Mouse (Mus musculus): ENCODE data around the gene Cacna2d2. TPM values are rescaled to one million over a fixed set of nuclear protein-coding genes. Genes with fewer than 3 reads are reported as not detected.

Cacna2d2 gene
- total RNA-seq, 2 experiments from 2014 or later = 0.37 to 1.5 TPM

DNA sequence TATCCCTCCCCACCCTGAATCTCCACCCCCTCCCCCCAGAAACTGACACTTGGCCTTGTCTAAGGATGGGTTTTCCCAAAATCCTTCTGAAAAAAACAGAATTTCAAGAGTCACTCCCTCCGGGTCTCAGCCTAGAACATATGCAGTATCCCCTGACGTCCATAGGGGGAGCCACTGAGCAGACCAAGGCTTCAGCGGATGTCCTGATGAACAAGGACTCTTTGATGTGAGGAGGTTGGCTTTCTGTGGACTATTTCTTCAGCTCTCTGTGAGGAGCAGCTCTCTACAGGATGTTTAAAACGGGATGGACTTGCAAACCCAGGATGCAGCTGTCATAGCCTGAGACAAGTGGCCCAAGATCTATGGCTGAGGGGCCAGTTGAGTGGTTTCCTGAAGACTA is 53.1 kb downstream of the Cacna2d2 start:
- peak; percentile 63; the same call in 1 of the 2 replicates for ATAC-seq (replicated peaks; ENCODE audit: poor library complexity)

DNA sequence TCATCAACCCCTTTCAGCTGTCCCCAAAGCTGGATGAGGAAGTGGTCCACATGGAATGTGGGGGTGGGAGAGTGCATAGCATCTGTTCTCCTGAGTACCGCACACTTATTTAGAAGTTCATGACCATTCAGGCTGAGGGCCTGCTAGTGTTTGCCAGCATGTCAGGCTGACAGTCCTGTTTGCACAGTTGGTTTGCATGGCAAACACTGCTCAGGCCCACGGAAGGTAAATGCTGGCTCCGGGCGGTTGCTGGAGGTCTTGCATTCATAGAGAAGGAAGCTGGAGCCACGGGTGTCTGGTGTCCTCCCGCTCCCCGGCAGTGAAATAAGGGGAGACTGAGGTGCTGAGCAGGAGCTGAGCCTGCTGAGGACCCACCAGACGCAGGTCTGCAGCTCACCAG is 53.7 kb downstream of the Cacna2d2 start:
- ATAC-seq (replicated peaks; ENCODE audit: poor library complexity) = no peak

DNA sequence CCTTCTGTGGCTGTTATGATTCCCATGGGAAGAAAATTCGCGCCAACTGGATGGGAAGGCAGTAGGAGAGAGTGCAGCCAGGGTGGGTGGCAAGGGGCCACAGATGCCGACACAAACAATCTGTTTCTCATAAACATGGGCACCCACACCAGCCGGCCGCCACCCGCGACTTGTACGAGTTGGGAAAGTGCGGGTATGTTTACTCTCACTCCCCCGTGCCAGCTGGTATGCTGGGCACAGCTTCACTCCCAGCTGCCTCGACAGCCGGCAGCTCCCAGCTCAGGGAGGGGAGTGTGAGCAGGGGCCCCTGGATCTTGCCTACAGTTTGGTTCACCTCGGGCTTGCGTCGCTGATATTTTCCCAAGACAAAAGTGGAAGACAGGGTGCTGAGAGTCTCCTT is 57.3 kb downstream of the Cacna2d2 start:
- no peak for ATAC-seq (replicated peaks; ENCODE audit: poor library complexity)

DNA sequence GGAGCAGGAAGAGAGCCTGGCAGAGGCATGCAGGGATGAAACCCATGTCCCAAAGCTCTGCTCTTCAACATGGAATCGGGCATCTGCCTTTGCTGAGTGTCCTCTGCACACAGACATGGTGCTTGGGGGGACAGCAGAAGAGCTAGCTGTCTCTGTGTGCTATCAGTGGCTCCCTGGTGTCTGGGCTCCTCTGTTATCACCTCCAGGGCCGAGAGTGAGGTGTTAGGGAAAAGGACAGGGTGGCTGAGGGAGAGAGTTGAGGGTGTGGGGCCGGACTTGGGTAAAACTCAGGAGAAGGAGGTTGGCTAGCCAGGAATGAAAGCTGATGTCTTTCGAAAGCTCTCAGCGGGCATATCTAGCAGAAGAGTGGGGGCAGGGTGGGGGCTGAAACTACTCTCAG is 63.5 kb downstream of the Cacna2d2 start:
- ATAC-seq (replicated peaks; ENCODE audit: poor library complexity) = no peak

DNA sequence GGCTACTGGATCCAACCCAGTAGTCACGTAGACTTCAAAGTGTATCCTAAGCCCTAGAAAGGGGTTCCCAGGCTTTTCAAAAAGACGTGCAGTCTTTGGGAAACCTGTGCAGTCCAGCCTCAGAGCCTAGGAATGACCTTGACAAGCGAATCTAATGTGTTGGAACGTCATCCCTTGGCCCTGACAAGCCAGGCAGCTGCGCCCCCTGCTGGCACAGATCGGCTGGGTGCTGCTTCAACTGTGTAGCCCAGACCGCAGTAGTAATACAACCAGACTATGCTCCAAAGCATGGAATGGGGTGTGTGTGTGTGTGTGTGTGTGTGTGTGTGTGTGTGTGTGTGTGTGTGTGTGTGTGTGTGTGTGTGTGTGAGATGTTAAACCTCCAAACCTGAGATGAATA is 64.1 kb downstream of the Cacna2d2 start:
- peak; percentile 89 for ATAC-seq (replicated peaks; ENCODE audit: poor library complexity)

DNA sequence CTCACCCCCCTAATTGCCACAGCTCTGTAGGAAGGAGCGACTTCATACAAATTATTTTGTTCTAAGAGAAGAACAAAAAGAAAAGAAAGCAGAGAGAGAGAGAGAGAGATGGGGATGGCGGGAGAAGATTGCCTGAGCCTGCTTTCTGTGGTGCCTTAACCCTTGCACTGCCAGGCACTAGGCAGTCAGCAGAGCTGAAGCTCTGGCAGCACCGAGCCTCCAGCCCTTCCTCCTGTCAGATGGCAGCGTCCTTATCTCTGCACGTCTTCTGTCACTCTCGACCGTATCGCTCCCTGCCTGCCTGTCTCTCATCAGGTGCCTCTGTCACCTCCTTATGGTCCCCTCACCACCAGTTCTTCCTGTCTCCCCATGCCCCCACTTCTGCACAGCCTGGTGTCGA is 64.7 kb downstream of the Cacna2d2 start:
- ATAC-seq (replicated peaks; ENCODE audit: poor library complexity) = peak; percentile 42; the same call in 1 of the 2 replicates

DNA sequence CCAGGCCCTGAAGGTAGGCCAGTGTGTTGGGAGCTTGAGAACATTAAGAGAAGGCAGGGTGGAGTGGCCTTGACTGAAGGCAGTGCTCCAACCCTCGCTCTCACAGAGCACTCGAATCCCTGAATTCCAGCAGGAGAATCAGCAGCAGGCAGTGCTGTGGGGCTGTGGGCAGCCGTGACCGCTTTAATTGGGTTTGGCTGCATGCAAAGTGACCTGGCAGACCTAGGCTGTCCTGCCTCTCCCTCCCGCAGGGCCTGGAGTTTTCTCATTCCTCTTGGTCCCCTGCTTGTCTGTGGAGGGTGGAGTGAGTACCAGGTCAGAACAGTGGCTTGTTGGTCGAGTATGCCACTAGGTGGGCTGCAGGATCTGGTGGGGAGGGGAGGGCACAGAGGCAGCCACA is 66.2 kb downstream of the Cacna2d2 start:
- no peak for ATAC-seq (replicated peaks; ENCODE audit: poor library complexity)

DNA sequence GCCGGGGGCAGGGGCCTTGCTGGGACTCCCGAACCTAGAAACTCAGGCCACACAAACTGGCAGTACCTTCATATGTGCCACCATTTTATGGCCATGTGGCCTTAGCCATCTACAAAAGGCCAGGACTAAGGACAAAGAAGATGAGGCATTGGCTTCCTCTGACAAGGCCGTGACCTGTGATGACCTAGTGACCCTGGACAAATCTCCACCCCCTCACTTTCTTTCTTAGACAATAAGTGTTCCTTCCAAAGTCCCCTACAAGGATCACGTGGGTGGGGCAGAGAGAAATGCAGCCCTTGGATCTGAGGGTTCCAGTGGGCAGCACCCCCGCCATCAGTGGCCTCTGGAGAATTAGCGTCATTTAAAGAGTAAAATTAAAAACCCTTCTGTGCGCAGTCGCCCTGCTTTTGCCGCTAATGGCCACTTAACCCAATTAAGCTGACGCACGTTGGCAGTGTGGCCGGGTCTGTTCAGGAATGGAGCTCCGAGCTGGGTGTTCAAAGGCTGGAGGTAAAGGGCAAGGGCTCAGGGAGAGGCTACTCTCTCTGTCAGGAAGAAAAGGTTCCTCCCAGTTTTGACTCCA is 69.9 kb downstream of the Cacna2d2 start:
- no peak for ATAC-seq (replicated peaks; ENCODE audit: poor library complexity)

DNA sequence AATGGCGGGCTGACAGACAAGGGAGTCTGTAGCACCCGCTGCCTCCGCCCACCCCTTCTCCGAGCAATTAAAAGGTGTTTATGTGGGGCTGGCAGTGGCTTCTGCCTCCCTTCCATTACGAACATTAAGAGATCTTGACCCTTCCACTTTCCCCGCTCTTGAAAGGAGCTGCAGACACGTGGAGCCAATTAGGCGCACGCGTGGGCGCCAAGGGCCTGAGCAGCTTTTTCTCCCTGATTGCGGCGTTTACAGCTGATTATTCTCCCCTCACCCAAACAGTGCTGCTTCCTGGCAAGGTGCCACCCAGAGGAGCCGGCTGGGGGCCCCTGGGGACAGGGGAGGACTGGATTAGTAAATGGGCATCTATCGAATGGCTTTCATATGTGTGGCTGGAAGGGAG is 71.0 kb downstream of the Cacna2d2 start:
- no peak for ATAC-seq (replicated peaks; ENCODE audit: poor library complexity)

DNA sequence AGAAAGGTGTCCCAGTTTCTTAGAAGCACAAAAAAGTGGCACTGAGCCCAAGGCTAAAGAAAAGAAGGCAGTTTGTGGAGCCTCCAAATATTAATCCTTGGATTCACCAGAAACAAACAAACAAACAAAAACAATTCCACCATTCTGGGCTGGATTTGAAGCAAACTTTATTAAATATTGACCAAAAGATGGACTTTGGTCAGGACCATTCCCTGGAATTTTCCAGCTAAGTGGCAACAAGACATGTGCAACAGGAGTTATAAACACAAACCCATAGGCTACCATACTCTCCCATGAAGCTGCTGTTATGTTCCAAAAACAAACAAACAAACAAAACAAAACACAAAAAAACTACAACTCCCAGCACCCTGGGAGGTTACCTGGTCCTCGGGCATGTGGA is 74.6 kb downstream of the Cacna2d2 start:
- ATAC-seq (replicated peaks; ENCODE audit: poor library complexity) = no peak

DNA sequence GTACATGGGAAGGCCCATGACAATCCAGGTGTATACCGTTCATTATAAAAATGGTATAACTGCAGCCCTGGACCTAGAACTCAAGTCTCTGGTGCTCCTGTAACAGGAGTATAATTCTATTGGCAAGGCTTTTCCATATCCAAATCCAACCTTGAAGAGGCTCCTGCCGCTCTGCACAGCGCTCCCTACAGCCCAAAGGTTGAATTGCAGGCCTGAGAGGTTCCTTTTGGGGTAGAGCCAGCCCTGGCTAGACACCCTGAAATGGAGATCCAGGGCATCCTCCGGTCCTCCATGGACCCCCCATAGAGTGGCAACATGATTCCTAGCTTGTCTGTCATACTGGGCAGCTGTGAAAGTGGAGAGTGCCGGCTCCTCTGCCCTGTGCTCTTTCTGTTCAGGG is 79.6 kb downstream of the Cacna2d2 start:
- ATAC-seq (replicated peaks; ENCODE audit: poor library complexity) = no peak

DNA sequence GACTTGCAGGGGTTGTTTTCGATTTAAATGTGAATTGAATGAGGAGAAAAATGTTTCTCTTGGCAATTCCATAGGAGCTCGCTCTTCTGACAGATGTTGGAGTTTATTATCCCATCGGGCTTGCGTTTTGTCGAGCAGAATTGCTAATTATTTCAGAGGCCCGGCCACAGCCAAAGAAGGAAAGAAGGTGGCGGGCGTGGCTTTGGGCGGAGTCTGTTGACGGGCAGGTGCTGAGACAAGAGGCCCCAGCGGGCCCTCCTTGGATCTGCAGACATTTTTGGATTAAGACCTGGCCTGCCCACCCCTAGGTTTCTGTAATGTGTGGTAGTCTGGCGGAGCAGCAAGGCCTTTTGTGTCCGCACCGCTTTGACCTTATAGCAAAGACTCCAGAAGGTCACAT is 80.2 kb downstream of the Cacna2d2 start:
- no peak for ATAC-seq (replicated peaks; ENCODE audit: poor library complexity)

DNA sequence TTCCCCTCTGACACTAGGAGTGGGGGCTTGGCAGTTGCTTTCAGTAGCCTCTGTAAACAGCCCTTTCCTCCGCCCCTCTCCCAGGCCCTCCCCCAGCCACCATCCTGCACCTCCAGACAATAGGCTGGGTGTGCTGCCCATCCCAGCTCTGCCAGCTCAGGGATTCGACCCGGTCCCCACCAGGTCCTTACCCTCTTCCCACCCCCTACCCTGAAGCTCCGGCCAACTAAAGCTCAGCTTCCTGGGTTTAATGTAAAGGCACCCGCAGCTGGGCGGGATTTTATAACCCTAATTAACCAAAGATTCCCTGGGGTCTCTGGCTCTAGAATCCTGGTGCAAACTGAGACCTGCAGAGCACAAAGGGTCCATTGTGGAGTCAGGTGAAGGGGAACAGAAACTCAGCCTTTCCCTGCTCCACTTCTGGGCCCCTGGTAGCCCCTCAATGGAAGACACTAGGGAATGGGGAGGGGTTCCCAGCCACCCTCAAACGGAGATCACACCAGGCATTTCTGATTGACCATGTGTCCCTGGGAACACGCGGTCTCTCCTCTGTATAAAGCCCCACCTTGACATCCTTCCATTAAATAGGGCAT is 81.2 kb downstream of the Cacna2d2 start:
- no peak for ATAC-seq (replicated peaks; ENCODE audit: poor library complexity)

DNA sequence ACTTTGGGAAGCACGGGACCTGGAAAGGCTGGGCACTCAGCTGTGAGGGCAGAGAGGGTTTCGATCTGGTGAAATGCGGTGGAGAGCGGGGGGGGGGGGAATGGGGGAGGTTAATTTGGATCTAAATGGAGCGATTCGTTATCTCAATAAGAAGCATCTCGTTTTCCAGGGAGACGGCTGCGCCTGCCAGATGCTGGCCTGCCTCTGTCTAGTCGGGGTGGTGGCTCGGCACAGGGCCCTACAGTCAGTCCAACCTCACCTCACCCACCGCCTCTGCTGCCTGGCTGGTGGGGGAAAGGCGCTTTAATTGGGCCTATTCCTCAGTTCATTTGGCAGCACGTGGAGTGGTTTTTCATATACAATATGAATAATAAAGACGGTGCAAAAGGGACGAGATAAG is 81.9 kb downstream of the Cacna2d2 start:
- ATAC-seq (replicated peaks; ENCODE audit: poor library complexity) = no peak

DNA sequence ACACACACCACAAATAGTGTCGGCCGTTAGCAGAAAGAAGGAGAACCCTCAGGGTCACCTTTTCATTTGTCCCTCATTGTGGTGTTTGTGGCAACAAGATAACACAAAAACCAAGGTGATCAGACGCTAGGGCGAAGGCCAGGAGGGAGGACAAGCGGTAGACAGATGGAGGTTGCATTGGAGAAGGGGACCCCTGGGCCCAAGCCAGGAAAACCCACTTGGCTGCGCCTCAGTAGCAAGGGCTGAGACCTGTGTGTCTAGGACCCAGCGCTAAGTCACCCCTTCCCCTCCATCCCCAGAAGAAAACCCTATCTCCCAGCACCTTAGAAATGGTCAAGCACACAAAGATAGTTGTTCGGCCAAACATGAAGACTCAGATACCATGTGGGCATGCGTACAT is 82.6 kb downstream of the Cacna2d2 start:
- ATAC-seq (replicated peaks; ENCODE audit: poor library complexity) = no peak

DNA sequence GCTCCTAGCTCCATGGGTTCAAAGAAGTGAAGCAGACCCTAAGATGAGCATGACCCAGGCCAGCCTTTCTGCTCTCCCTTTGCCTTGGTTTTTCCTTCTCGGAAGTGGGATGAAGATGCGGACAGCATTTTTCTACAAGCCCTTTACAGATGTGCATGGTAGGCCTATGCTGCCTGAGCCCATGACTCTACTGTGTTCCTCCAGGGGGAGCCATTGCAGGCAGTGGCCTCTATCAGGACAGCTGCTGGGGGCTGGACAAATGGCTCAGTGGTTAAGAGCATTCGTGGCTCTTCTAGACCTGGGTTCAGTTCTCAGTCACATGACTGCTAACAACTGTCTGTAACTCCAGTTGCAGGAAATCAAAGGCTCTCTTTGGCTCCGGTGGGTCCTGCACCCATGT is 83.4 kb downstream of the Cacna2d2 start:
- no peak for ATAC-seq (replicated peaks; ENCODE audit: poor library complexity)

DNA sequence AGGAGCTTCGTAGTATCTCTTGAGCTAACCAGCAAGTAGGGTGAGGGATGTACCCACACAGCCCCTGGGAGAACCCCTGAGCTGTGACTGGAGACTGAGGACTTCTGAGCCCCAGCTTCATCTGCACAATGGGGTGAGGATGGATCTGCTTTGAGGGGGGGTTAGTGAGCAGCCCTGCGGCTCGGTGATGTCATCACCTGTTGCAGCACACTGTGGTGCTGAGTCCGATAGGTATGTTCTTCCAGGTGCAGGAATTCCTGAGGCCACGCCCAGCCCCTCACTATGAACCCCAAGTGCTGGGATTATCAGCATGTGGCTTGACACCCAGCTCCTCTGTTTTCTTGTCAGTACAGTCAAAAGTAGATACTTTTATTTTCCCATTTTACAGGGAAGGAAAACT is 84.3 kb downstream of the Cacna2d2 start:
- ATAC-seq (replicated peaks; ENCODE audit: poor library complexity) = no peak

DNA sequence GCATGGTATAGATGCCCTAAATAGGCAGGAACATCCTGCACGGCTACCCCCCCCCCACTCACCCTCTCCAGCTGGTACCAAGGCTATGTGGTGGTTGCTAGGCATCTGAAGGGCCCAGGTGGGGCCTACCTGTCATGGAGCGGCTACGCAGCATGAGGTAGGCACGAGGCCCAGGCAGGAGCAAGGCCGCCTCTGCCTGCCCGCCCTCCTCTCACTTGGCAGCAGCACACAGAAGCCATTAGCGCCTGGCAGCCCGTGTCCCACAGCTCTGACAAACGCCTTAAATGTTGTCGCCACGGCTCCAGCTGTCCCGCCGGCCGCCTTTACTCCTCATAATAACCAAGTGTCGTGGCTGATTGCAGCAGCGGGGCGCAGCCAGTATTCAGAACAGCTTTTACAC is 84.9 kb downstream of the Cacna2d2 start:
- ATAC-seq (replicated peaks; ENCODE audit: poor library complexity) = no peak

DNA sequence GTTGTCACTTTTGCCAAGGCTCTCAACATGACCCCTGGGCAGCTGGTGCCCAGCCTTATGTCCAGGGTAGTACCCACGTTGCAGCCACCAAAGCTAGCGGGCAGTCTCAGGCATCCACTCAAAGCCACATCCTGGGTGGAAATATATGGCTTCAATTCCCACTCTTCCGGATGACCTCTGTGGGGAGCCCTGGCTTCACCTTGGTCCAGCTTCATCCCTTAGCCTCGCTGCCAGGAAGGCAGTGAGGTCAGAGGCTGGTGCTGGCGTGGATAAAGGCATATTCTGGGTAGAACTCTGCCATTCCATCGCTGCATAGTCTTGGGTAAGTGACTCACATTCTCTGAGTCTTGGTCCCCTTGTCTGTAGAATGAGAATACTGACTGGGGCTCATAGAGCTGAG is 85.4 kb downstream of the Cacna2d2 start:
- ATAC-seq (replicated peaks; ENCODE audit: poor library complexity) = no peak

DNA sequence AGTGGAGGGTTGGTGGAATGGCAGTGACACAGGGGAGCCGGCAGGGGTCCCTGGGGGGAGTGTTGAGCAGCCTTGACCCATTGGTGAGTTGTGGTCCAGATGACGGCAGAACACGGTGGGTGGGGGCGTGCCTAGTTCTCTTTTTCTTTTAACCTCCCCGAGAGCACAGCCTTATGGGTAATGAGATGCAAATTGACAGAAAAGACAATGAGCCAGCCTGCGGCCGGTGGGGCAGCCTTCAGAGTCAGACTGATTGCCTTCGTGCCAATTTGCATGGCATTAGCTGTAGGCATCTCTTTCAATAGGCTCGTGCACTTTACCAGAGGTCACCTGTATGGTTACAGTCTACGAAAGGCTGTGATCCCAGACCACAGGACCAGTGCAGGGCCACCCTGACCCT is 86.7 kb downstream of the Cacna2d2 start:
- ATAC-seq (replicated peaks; ENCODE audit: poor library complexity) = no peak

DNA sequence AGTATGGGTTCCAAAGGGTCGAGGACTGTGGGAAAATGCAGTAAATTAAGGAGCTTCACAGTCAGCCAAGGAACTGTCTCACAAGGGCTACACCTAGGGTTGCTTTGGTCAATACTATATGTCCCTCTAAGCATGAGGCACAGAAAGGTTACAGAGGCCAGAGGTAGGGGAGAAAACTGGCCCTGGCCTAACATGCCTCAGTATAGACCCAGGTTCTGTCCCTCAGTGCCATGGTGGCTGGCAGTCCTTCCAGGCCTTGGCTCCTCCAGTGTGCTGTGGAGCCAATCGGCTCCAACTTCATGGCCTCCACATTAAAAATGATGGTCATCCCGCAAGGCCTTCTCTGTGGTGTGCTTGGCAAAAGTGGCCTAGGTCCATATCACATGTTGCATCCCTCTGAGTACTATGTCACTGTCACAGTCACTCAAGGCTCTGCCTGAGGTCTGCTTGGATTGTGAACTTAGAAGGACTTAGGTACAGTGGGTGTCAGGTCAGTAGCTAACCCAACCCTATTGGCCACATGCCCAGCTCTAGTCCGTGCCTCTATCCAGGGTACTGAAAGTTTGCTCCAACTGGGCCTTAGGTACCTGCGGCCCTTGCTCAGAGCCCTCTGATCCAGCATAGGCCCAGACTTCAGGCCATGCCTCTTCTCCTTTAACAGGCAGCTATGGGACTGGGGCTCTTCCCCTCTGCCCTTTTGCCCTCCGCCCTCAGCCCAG is 87.3 kb downstream of the Cacna2d2 start:
- ATAC-seq (replicated peaks; ENCODE audit: poor library complexity) = peak; percentile 51

DNA sequence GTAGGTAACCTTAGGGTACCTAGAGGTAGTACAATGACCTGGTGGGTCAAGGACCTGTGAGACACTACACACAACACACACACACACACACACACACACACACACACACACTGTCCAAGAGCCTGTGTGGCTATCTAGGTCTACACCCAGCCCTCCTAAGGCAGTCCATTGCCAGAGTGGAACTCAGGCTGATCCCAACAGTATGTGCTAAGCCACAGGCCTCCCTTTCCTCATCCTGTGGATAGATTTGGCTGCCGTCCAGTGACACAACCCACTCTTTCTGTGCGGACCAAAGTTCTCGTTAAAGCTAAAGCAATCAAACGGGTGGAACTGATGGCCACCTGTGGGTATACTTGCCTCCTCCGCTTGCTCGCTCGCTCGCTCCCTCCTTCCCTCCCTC is 90.7 kb downstream of the Cacna2d2 start:
- 0 out of 2 replicates have a peak, but pooled peaks have one; percentile 18 for ATAC-seq (replicated peaks; ENCODE audit: poor library complexity)

DNA sequence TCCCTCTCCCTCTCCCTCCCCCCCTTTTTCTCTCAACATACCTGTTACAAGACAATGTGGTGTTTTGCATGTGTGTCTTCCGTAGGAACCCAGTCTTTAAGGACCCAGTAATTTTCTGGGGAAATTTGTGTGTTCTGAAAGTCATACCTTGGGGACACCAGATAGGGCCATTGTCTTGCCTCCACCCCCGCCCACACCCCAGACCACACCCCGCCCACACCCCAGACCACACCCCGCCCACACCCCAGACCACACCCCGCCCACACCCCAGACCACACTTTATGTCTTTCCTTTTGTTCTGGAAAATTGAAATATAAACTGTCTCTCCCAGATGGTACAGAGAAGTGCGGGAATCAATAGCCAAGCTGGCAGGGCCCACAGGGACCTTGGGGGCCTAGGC is 91.2 kb downstream of the Cacna2d2 start:
- ATAC-seq (replicated peaks; ENCODE audit: poor library complexity) = no peak

Measured in megakaryocyte progenitor cell, adult 5-6 weeks (primary cell).